Comparison of ENCODE assay signal across 46 mouse cellular contexts in genomic region chr9:119255096-119255495, GRCm38 (mm10). TPM values are rescaled to one million over a fixed set of nuclear protein-coding genes. Genes with fewer than 3 reads are reported as not detected.
"Had no signal": no experiment of that assay in that cellular context is flagged by ENCODE, and none has a peak within 500 bp of the region (broad histone marks: within the 10 kb centered on the region; RNA-seq: fewer than 3 reads in every experiment).

No protein-coding gene starts in this region.

- H3K4me1 ChIP-seq: heart, embryonic 12.5 days; heart, embryonic 13.5 days; heart, embryonic 15.5 days; hindbrain, embryonic 10.5 days; hindbrain, embryonic 12.5 days; hindbrain, embryonic 13.5 days; hindbrain, embryonic 15.5 days; intestine, embryonic 15.5 days; kidney, embryonic 15.5 days had no signal

- ATAC-seq: hindbrain, embryonic 16.5 days; hindbrain, postnatal 0 days; inflammation-experienced regulatory T-cells, adult 6 months; intestine, embryonic 15.5 days; intestine, embryonic 16.5 days; intestine, postnatal 0 days had no signal

- H3K27me3 ChIP-seq: heart, embryonic 12.5 days; heart, embryonic 13.5 days; heart, embryonic 15.5 days; hindbrain, embryonic 12.5 days; hindbrain, embryonic 13.5 days; hindbrain, embryonic 15.5 days; intestine, embryonic 15.5 days; kidney, embryonic 15.5 days had no signal

- H3K4me2 ChIP-seq: heart, embryonic 11.5 days; heart, embryonic 12.5 days; heart, embryonic 13.5 days; heart, embryonic 15.5 days; hindbrain, embryonic 12.5 days; hindbrain, embryonic 13.5 days; hindbrain, embryonic 14.5 days; hindbrain, embryonic 15.5 days; intestine, embryonic 15.5 days; kidney, embryonic 15.5 days had no signal

- H3K9me3 ChIP-seq: heart, embryonic 12.5 days; heart, embryonic 13.5 days; heart, embryonic 15.5 days; hindbrain, embryonic 10.5 days; hindbrain, embryonic 12.5 days; hindbrain, embryonic 13.5 days; hindbrain, embryonic 15.5 days; intestine, embryonic 15.5 days; kidney, embryonic 15.5 days had no signal

- H3K9ac ChIP-seq: heart, embryonic 12.5 days; heart, embryonic 13.5 days; heart, embryonic 15.5 days; hindbrain, embryonic 12.5 days; hindbrain, embryonic 13.5 days; hindbrain, embryonic 14.5 days; hindbrain, embryonic 15.5 days; intestine, embryonic 15.5 days; kidney, embryonic 15.5 days had no signal

- DNase-seq: heart, postnatal 10 days; heart, postnatal 36 days; heart, postnatal 4 days; kidney, adult 11 months; kidney, adult 18-20 months; kidney, adult 2 months; kidney, adult 8-10 months; kidney, adult 9 months; kidney, postnatal 10 days; kidney, postnatal 14 days; kidney, postnatal 25 days; kidney, postnatal 36 days; kidney, postnatal 4 days; layer of hippocampus, adult 9-11 months; layer of hippocampus, postnatal 36 days had no signal

- H3K4me3 ChIP-seq: heart, embryonic 12.5 days; heart, embryonic 13.5 days; heart, embryonic 15.5 days; hindbrain, embryonic 10.5 days; hindbrain, embryonic 12.5 days; hindbrain, embryonic 13.5 days; hindbrain, embryonic 15.5 days; intestine, embryonic 15.5 days; kidney, embryonic 15.5 days; layer of hippocampus, adult 2 months; left cerebral cortex, adult 2 months had no signal

- H3K27ac ChIP-seq: heart, embryonic 13.5 days; heart, embryonic 15.5 days; hindbrain, embryonic 10.5 days; hindbrain, embryonic 12.5 days; hindbrain, embryonic 13.5 days; hindbrain, embryonic 14.5 days; hindbrain, embryonic 15.5 days; hindbrain, postnatal 0 days; intestine, embryonic 15.5 days; kidney, embryonic 15.5 days; kidney, postnatal 0 days; layer of hippocampus, adult 2 months; left cerebral cortex, adult 2 months had no signal

RNA-seq across cellular contexts. Expression of gene Slc22a13, which starts 46.2 kb away (rescaled TPM):
- total RNA-seq: heart, postnatal 10 days; heart, postnatal 25 days; heart, postnatal 36 days; heart, postnatal 4 days; hematopoietic stem cell, adult 5-6 weeks; hindbrain, postnatal 0 days; layer of hippocampus, adult 18-20 months; layer of hippocampus, adult 2 months; layer of hippocampus, adult 8-10 months; layer of hippocampus, postnatal 10 days; layer of hippocampus, postnatal 25 days; left cerebral cortex, adult 18-20 months had no signal
- polyA plus RNA-seq: heart, embryonic 11.5 days; heart, embryonic 12.5 days; heart, embryonic 13.5 days; heart, embryonic 14.5 days; heart, embryonic 15.5 days; heart, embryonic 16.5 days; heart, postnatal 0 days; hindbrain, embryonic 10.5 days; hindbrain, embryonic 11.5 days; hindbrain, embryonic 13.5 days; hindbrain, embryonic 14.5 days; hindbrain, embryonic 15.5 days; hindbrain, embryonic 16.5 days; hindbrain, postnatal 0 days; inflammation-experienced regulatory T-cells, adult 6 months; intestine, embryonic 14.5 days; intestine, embryonic 15.5 days; intestine, embryonic 16.5 days; intestine, postnatal 0 days had no signal
